24 mouse cellular contexts compared by ENCODE assay signal in genomic region chr8:22245663-22246062, GRCm38 (mm10). TPM values are rescaled to one million over a fixed set of nuclear protein-coding genes. Genes with fewer than 3 reads are reported as not detected.
"Had no signal": no experiment of that assay in that cellular context is flagged by ENCODE, and none has a peak within 500 bp of the region (broad histone marks: within the 10 kb centered on the region; RNA-seq: fewer than 3 reads in every experiment).

No protein-coding gene starts in this region.

- DNase-seq: lung, adult 18-20 months; lung, embryonic 14.5 days; lung, postnatal 10 days; lung, postnatal 4 days; right cerebral cortex, postnatal 14 days; spleen, adult 18-20 months; thymus, adult 18-20 months; thymus, postnatal 14 days; thymus, postnatal 36 days had no signal

- H3K9me3 ChIP-seq: megakaryocyte, embryonic 14.5 days; midbrain, embryonic 13.5 days; midbrain, embryonic 15.5 days; neural tube, embryonic 12.5 days had no signal

- H3K27ac ChIP-seq: midbrain, embryonic 13.5 days; midbrain, embryonic 15.5 days; neural tube, embryonic 12.5 days had no signal

- H3K4me1 ChIP-seq: midbrain, embryonic 13.5 days; midbrain, embryonic 15.5 days; neural tube, embryonic 12.5 days had no signal

- H3K4me3 ChIP-seq: megakaryocyte, embryonic 14.5 days; midbrain, embryonic 13.5 days; midbrain, embryonic 15.5 days; neural tube, embryonic 12.5 days had no signal

- H3K27me3 ChIP-seq: midbrain, embryonic 13.5 days; midbrain, embryonic 15.5 days; neural tube, embryonic 12.5 days had no signal

- H3K36me3 ChIP-seq: midbrain, embryonic 13.5 days; midbrain, embryonic 15.5 days; neural tube, embryonic 12.5 days had no signal

- ATAC-seq: midbrain, embryonic 13.5 days; midbrain, embryonic 15.5 days had no signal

RNA-seq across cellular contexts. Expression of gene Thsd1, which starts 18.6 kb away (rescaled TPM):
- total RNA-seq: monocyte, adult 5-6 weeks had no signal

RNA-seq across cellular contexts. Expression of gene Tpte, which starts 37.6 kb away (rescaled TPM):
- total RNA-seq: midbrain, postnatal 0 days; monocyte, adult 5-6 weeks; neutrophil, adult 5-6 weeks had no signal
- polyA plus RNA-seq: liver, embryonic 16.5 days; lung, embryonic 14.5 days; lung, embryonic 16.5 days; midbrain, embryonic 11.5 days; midbrain, embryonic 13.5 days; midbrain, embryonic 15.5 days; midbrain, postnatal 0 days; neural tube, embryonic 12.5 days; neural tube, embryonic 14.5 days; small intestine, adult 2 months; stomach, embryonic 14.5 days; stomach, embryonic 16.5 days; thymus, postnatal 0 days had no signal
